Mouse (Mus musculus): ENCODE data around the gene Jdp2. TPM values are rescaled to one million over a fixed set of nuclear protein-coding genes. Genes with fewer than 3 reads are reported as not detected.

Gene Jdp2
- total RNA-seq, 1 experiment: 15.9 TPM

DNA sequence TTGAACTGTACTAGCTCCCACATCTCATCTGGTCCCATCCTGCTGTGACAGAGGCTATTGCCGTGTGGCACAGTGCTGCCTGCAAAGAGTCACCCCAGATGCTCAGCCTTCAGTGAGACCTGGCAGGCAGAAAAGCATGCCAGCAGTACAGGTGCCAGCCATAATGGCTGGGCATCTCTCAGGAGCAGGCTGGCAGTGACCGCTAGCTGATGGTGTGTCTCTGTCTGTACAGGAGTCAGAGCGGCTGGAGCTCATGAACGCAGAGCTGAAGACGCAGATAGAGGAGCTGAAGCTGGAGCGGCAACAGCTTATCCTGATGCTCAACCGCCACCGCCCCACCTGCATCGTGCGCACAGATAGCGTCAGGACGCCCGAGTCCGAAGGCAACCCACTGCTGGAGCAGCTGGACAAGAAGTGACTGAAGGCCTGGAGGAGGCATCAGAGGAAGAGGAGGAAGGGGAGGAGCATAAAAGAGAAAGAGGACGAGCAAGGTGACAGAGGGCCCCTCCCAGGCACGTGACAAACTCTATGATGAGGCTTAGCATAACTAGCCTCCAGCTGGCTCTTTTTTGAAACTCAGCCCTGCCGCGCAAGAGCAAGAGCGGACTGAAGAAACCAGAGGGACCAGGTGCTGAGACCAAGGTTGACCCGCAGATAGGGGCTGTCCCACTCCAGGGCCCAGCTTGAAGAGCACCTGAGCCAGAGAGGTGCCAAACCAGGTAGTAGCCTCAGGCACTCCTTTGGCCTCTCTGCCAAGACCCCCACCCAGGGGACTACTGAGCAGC lies 39.9 kb downstream of the Jdp2 start:
- DNase-seq (ENCODE audit: low read depth, low spot score): no peak
- no peak for TF ChIP-seq ZNF384 (IDR thresholded peaks at IDR 0.05; ENCODE audit: low read depth, low read length)
- TF ChIP-seq MAFK (IDR thresholded peaks at IDR 0.05; ENCODE audit: insufficient read depth, low read depth, low read length): no peak
- TF ChIP-seq HCFC1 (IDR thresholded peaks at IDR 0.05; ENCODE audit: borderline replicate concordance, insufficient read depth, low read length): no peak
- TF ChIP-seq ZC3H11A (IDR thresholded peaks at IDR 0.05; ENCODE audit: borderline replicate concordance, low read depth, low read length): no peak
- TF ChIP-seq CHD2 (IDR thresholded peaks at IDR 0.05; ENCODE audit: low read depth, low read length): no peak

DNA sequence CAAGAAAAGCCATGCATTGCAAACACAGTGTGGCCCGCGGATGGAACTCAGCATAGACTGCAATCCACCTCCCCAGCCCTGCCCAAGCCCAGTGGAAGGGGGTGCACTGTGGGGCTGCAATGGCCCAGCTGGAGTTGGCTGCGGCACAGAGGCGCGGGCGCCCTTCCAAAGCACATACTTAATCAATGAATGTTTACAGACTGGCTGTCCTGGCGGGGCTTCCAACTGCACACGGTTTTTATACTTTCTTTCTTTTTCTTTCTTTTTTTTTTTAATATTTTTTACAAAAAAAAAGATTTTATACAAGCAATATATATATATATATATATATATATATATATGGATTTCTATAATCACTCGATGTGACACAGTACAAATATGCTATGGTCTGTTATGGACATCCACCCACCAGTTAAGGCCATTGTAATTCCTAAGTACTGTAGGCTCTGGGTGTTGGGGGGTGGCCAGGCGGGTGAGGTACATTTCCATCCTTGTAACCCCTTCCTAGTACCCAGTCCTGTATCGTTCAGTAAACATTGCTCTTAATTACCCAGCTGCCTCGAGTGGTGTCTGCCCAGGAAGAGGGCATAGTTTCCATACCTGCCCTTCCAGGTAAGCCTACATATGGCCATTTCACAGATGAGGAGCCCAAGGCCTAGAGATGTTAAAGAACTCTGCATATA lies 40.6 kb downstream of the Jdp2 start:
- TF ChIP-seq HCFC1 (IDR thresholded peaks at IDR 0.05; ENCODE audit: borderline replicate concordance, insufficient read depth, low read length) (no peak), CHD2 (IDR thresholded peaks at IDR 0.05; ENCODE audit: low read depth, low read length) (no peak), MAFK (IDR thresholded peaks at IDR 0.05; ENCODE audit: insufficient read depth, low read depth, low read length) (no peak), ZC3H11A (IDR thresholded peaks at IDR 0.05; ENCODE audit: borderline replicate concordance, low read depth, low read length) (no peak), ZNF384 (IDR thresholded peaks at IDR 0.05; ENCODE audit: low read depth, low read length) (no peak)
- Histone ChIP-seq H3K9me3 (ENCODE audit: control insufficient read depth, insufficient read depth, low read depth, low read length) (no peaks in the 10 kb centered on the region), H3K4me3 (ENCODE audit: insufficient read depth in 1 of 2, low read depth in 1 of 2, low read length in 2 of 2, poor library complexity in 1 of 2, severe bottlenecking in 1 of 2) (peak overlapping the region in 1 of 2 experiments; percentile 7; a peak in 1 of 4 replicates), H3K27ac (ENCODE audit: insufficient read depth, low read depth, low read length, poor library complexity, severe bottlenecking) (no peak overlapping the region), H3K36me3 (ENCODE audit: control insufficient read depth, insufficient read depth, low read length, poor library complexity, severe bottlenecking) (no peaks in the 10 kb centered on the region), H3K4me1 (ENCODE audit: control insufficient read depth in 2 of 2, insufficient read depth in 2 of 2, low read length in 2 of 2, poor library complexity in 1 of 2) (peaks cover 3 to 11% of the 10 kb centered on the region in 2 experiments; a peak in 1 of 4 replicates), H3K9ac (ENCODE audit: insufficient read depth, low read depth, low read length, poor library complexity, severe bottlenecking) (0 out of 2 replicates have a peak overlapping the region, but pooled peaks have one; percentile 5)
- DNase-seq (ENCODE audit: low read depth, low spot score): no peak
- in situ Hi-C loops (cut with MboI; ENCODE audit: low sequenced_read_pairs in 2 of 2, unreplicated experiment in 2 of 2): no loop called here

More for the DNA sequence above, 39.9 kb downstream of the Jdp2 start:
- H3K27ac ChIP-seq (ENCODE audit: insufficient read depth, low read depth, low read length, poor library complexity, severe bottlenecking): no peak overlapping the region
- no peaks in the 10 kb centered on the region for H3K36me3 ChIP-seq (ENCODE audit: control insufficient read depth, insufficient read depth, low read length, poor library complexity, severe bottlenecking)
- H3K4me3 ChIP-seq (ENCODE audit: insufficient read depth in 1 of 2, low read depth in 1 of 2, low read length in 2 of 2, poor library complexity in 1 of 2, severe bottlenecking in 1 of 2): peak overlapping the region; percentile 7 to 40; a peak in 2 of 4 replicates
- H3K9ac ChIP-seq (ENCODE audit: insufficient read depth, low read depth, low read length, poor library complexity, severe bottlenecking): peak overlapping the region; percentile 5
- no peaks in the 10 kb centered on the region for H3K9me3 ChIP-seq (ENCODE audit: control insufficient read depth, insufficient read depth, low read depth, low read length)
- in situ Hi-C loops (cut with MboI; ENCODE audit: low sequenced_read_pairs in 2 of 2, unreplicated experiment in 2 of 2): no loop called here
- H3K4me1 ChIP-seq (ENCODE audit: control insufficient read depth in 2 of 2, insufficient read depth in 2 of 2, low read length in 2 of 2, poor library complexity in 1 of 2): peaks cover 2 to 7% of the 10 kb centered on the region in 2 experiments; a peak in 1 of 4 replicates

GRCm38 (mm10) chr12:85640852-85641563 lies 42.2 kb downstream of the Jdp2 start:
- H3K36me3 ChIP-seq (ENCODE audit: control insufficient read depth, insufficient read depth, low read length, poor library complexity, severe bottlenecking): no peaks in the 10 kb centered on the region
- H3K4me3 ChIP-seq (ENCODE audit: insufficient read depth in 1 of 2, low read depth in 1 of 2, low read length in 2 of 2, poor library complexity in 1 of 2, severe bottlenecking in 1 of 2): no peak overlapping the region
- no peak for DNase-seq (ENCODE audit: low read depth, low spot score)
- no peaks in the 10 kb centered on the region for H3K9me3 ChIP-seq (ENCODE audit: control insufficient read depth, insufficient read depth, low read depth, low read length)
- no peak overlapping the region for H3K9ac ChIP-seq (ENCODE audit: insufficient read depth, low read depth, low read length, poor library complexity, severe bottlenecking)
- TF ChIP-seq CHD2 (IDR thresholded peaks at IDR 0.05; ENCODE audit: low read depth, low read length) (no peak), HCFC1 (IDR thresholded peaks at IDR 0.05; ENCODE audit: borderline replicate concordance, insufficient read depth, low read length) (no peak), MAFK (IDR thresholded peaks at IDR 0.05; ENCODE audit: insufficient read depth, low read depth, low read length) (no peak), ZNF384 (IDR thresholded peaks at IDR 0.05; ENCODE audit: low read depth, low read length) (no peak), ZC3H11A (IDR thresholded peaks at IDR 0.05; ENCODE audit: borderline replicate concordance, low read depth, low read length) (no peak)
- peaks cover 3 to 11% of the 10 kb centered on the region in 2 experiments; a peak in 1 of 4 replicates for H3K4me1 ChIP-seq (ENCODE audit: control insufficient read depth in 2 of 2, insufficient read depth in 2 of 2, low read length in 2 of 2, poor library complexity in 1 of 2)
- in situ Hi-C loops (cut with MboI; ENCODE audit: low sequenced_read_pairs in 2 of 2, unreplicated experiment in 2 of 2): no loop called here
- H3K27ac ChIP-seq (ENCODE audit: insufficient read depth, low read depth, low read length, poor library complexity, severe bottlenecking): no peak overlapping the region

GRCm38 (mm10) chr12:85641564-85641931 lies 42.7 kb downstream of the Jdp2 start:
- H3K4me3 ChIP-seq (ENCODE audit: insufficient read depth in 1 of 2, low read depth in 1 of 2, low read length in 2 of 2, poor library complexity in 1 of 2, severe bottlenecking in 1 of 2): no peak overlapping the region
- TF ChIP-seq MAFK (IDR thresholded peaks at IDR 0.05; ENCODE audit: insufficient read depth, low read depth, low read length) (no peak), HCFC1 (IDR thresholded peaks at IDR 0.05; ENCODE audit: borderline replicate concordance, insufficient read depth, low read length) (no peak), ZNF384 (IDR thresholded peaks at IDR 0.05; ENCODE audit: low read depth, low read length) (no peak), ZC3H11A (IDR thresholded peaks at IDR 0.05; ENCODE audit: borderline replicate concordance, low read depth, low read length) (no peak), CHD2 (IDR thresholded peaks at IDR 0.05; ENCODE audit: low read depth, low read length) (no peak)
- in situ Hi-C loops (cut with MboI; ENCODE audit: low sequenced_read_pairs in 2 of 2, unreplicated experiment in 2 of 2): no loop called here
- H3K9me3 ChIP-seq (ENCODE audit: control insufficient read depth, insufficient read depth, low read depth, low read length): no peaks in the 10 kb centered on the region
- no peaks in the 10 kb centered on the region for H3K36me3 ChIP-seq (ENCODE audit: control insufficient read depth, insufficient read depth, low read length, poor library complexity, severe bottlenecking)
- peaks cover 3 to 11% of the 10 kb centered on the region in 2 experiments; a peak in 1 of 4 replicates for H3K4me1 ChIP-seq (ENCODE audit: control insufficient read depth in 2 of 2, insufficient read depth in 2 of 2, low read length in 2 of 2, poor library complexity in 1 of 2)
- H3K27ac ChIP-seq (ENCODE audit: insufficient read depth, low read depth, low read length, poor library complexity, severe bottlenecking): no peak overlapping the region
- H3K9ac ChIP-seq (ENCODE audit: insufficient read depth, low read depth, low read length, poor library complexity, severe bottlenecking): no peak overlapping the region
- no peak for DNase-seq (ENCODE audit: low read depth, low spot score)
